Mouse (Mus musculus): Measurements from ENCODE around the gene Anxa5. TPM values are rescaled to one million over a fixed set of nuclear protein-coding genes. Genes with fewer than 3 reads are reported as not detected.

Anxa5 gene
- polyA plus RNA-seq, 1 experiment from 2014 or later, result 323 TPM

DNA sequence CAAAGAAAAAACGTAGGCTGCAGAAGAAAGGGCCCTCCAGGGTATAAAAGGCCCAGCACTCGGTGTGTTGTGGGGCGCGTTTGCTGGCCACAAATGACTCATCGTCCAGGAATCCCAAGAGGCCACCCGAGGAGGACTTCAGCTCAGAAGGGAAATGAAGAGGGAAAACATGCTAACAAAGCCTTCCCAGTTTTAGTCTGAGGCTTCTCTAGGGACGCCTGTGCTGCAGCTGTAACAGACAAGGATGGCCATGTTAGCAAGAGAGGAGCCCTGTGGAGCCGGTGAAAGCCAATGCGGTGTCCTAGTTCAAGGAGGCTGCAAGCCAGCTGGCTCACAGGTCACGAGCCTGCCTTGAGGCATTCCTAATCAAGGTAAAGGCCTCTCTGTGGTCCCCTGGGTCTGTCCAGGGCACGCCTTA, 6.1 kb upstream of the Anxa5 start:
- H3K27me3 ChIP-seq (ENCODE audit: control insufficient read depth, insufficient read depth, low read length), result no peaks in the 10 kb centered on the region
- no peak overlapping the region for H3K4me3 ChIP-seq (replicated peaks; ENCODE audit: low read length)
- no peaks in the 10 kb centered on the region for H3K9me3 ChIP-seq (replicated peaks; ENCODE audit: control insufficient read depth, low read length)
- peak overlapping the region; percentile 96 for H3K27ac ChIP-seq (ENCODE audit: low read length)
- 9% methylated on average over 11 of the region's 11 CpGs for WGBS
- H3K4me2 ChIP-seq (ENCODE audit: low read depth, low read length), result peak overlapping the region; percentile 43
- H3K4me1 ChIP-seq (ENCODE audit: control insufficient read depth, insufficient read depth, low read length), result peaks cover 14% of the 10 kb centered on the region; the same call in 1 of the 2 replicates
- H3K36me3 ChIP-seq (ENCODE audit: control insufficient read depth, insufficient read depth, low read length), result no peaks in the 10 kb centered on the region
- peak overlapping the region; percentile 13; the same call in 1 of the 2 replicates for H3K9ac ChIP-seq (ENCODE audit: low read length)
- ATAC-seq (ENCODE audit: insufficient read depth, low FRiP score), result peak; percentile 60; the same call in 1 of the 2 replicates

DNA sequence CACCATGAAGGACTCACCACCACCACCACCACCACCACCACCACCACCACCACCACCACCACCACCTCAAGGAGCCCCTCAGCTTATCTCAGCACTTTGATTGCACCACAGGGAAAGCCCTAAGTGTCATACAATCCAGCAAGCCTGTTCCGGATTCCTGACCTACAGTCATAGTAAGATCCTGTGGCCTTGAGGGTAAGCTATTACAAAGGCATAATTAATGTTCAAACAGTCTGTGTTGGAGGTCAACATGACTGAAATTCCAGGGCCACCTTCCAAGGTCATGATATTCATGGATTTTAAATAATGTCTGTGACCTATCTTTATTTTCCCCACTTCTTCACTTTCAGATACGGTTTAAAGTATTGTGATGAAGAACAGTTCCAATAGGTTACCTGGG, 4.8 kb upstream of the Anxa5 start:
- no peak overlapping the region for H3K4me2 ChIP-seq (ENCODE audit: low read depth, low read length)
- ATAC-seq (ENCODE audit: insufficient read depth, low FRiP score), result no peak
- H3K9ac ChIP-seq (ENCODE audit: low read length), result no peak overlapping the region
- no peak overlapping the region for H3K4me3 ChIP-seq (replicated peaks; ENCODE audit: low read length)
- 81% methylated on average over 2 of the region's 2 CpGs for WGBS
- peaks cover 20% of the 10 kb centered on the region; the same call in 1 of the 2 replicates for H3K4me1 ChIP-seq (ENCODE audit: control insufficient read depth, insufficient read depth, low read length)
- no peaks in the 10 kb centered on the region for H3K36me3 ChIP-seq (ENCODE audit: control insufficient read depth, insufficient read depth, low read length)
- no peaks in the 10 kb centered on the region for H3K9me3 ChIP-seq (replicated peaks; ENCODE audit: control insufficient read depth, low read length)
- H3K27ac ChIP-seq (ENCODE audit: low read length), result no peak overlapping the region
- no peaks in the 10 kb centered on the region for H3K27me3 ChIP-seq (ENCODE audit: control insufficient read depth, insufficient read depth, low read length)

DNA sequence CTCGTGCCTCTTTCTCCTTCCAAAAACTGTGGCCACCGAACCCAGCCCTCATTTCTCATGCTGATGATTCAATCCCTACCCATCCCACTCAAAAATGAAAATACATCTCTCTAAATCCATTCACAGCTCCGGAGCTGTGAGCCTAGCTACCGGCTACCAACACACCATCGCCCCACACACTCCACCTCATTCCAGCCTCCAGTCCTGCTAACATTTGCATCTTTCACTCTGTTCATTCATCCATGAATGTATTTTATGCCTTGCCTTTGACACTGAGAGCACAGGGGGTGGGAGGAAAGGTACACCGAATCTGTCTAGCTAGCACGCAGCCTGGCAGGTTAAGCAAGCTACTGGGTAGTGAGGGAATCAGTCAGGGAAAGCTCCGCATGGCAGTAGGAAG, 3.1 kb upstream of the Anxa5 start:
- ATAC-seq (ENCODE audit: insufficient read depth, low FRiP score), result no peak
- H3K9ac ChIP-seq (ENCODE audit: low read length), result no peak overlapping the region
- peaks cover 24% of the 10 kb centered on the region; the same call in 1 of the 2 replicates for H3K4me1 ChIP-seq (ENCODE audit: control insufficient read depth, insufficient read depth, low read length)
- 90% methylated on average over 8 of the region's 8 CpGs for WGBS
- H3K27me3 ChIP-seq (ENCODE audit: control insufficient read depth, insufficient read depth, low read length), result no peaks in the 10 kb centered on the region
- no peaks in the 10 kb centered on the region for H3K9me3 ChIP-seq (replicated peaks; ENCODE audit: control insufficient read depth, low read length)
- no peaks in the 10 kb centered on the region for H3K36me3 ChIP-seq (ENCODE audit: control insufficient read depth, insufficient read depth, low read length)
- H3K4me2 ChIP-seq (ENCODE audit: low read depth, low read length), result no peak overlapping the region
- H3K27ac ChIP-seq (ENCODE audit: low read length), result no peak overlapping the region
- H3K4me3 ChIP-seq (replicated peaks; ENCODE audit: low read length), result no peak overlapping the region

DNA sequence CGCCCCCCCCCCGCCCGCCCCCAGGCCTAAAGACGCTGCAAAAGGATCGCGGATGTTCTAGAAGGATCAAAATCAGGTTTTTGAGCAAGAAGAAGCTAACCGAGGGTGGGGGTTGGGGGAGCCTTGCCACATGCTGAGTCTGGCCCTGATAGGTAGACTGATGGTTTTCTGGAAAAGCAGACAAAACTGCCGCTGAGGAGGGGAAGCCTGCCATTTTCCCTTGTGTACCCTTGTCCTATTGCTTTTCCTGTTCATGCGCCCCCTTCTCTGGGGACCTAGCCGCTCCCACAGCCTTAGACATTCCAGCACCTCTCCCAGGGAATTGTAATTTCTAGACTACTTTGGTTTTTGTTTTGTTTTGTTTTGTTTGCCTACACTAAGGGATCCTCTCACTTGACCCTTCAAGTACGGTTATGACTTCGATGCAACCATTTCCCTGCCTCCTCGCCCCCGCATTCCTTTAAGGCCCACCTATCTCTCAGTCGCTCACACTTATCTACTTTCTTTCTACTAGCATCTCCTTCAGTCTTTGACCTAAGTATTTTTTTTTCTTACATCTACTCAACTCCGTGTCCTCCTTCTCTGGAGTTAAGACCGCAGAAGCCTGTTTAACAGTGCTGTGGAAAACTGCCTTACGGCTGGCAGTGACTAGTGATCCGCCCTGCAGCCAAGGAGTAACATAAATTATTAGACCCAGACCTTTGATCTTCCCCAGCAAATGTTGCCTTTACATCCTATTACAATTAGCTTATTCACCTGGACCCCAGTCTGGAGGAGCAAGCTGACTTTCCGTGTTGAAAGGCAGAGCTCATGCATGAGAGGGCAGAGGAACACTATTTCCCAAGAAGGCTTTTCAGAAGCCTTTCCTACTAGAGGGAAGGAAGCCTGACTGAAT, 814 bp upstream of the Anxa5 start:
- peak overlapping the region; percentile 91 for H3K9ac ChIP-seq (ENCODE audit: low read length)
- peak overlapping the region; percentile 90 for H3K27ac ChIP-seq (ENCODE audit: low read length)
- H3K9me3 ChIP-seq (replicated peaks; ENCODE audit: control insufficient read depth, low read length), result no peaks in the 10 kb centered on the region
- peak overlapping the region; percentile 73 for H3K4me2 ChIP-seq (ENCODE audit: low read depth, low read length)
- WGBS, result 24% methylated on average over 20 of the region's 20 CpGs
- no peaks in the 10 kb centered on the region for H3K36me3 ChIP-seq (ENCODE audit: control insufficient read depth, insufficient read depth, low read length)
- no peak for ATAC-seq (ENCODE audit: insufficient read depth, low FRiP score)
- peak overlapping the region; percentile 89 for H3K4me3 ChIP-seq (replicated peaks; ENCODE audit: low read length)
- no peaks in the 10 kb centered on the region for H3K27me3 ChIP-seq (ENCODE audit: control insufficient read depth, insufficient read depth, low read length)
- H3K4me1 ChIP-seq (ENCODE audit: control insufficient read depth, insufficient read depth, low read length), result peaks cover 19% of the 10 kb centered on the region

DNA sequence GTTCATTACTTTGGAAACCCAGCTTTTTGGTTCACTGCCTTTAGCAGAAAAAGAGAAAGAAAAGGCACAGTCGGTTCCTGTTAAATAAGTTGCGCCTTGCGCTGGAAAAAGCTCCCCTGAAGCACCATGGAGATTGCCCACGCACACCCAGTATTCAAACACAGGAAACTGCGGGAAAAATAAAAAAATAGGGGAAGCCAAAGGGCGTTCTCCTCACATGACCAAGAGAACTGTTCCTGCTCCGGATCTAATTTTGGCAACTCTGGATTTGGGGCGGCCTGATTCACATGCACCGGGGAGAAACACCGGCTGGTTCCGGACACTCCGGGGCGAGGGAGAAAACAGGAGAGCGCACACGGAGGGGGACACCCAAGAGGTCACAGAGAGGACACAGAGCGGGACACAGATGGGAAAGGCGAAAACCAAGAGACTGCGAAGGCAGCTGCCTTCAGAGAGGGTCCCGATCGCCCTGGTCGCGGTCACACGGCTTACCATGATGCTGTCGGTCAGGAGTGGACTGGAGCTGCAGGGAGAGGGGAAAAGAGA, 683 bp downstream of the Anxa5 start:
- under 1% methylated on average over 24 of the region's 24 CpGs for WGBS
- ATAC-seq (ENCODE audit: insufficient read depth, low FRiP score), result no peak; the same call in 1 of the 2 replicates
- peak overlapping the region; percentile 89 for H3K4me3 ChIP-seq (replicated peaks; ENCODE audit: low read length)
- peak overlapping the region; percentile 73 for H3K4me2 ChIP-seq (ENCODE audit: low read depth, low read length)
- peaks cover 19% of the 10 kb centered on the region for H3K4me1 ChIP-seq (ENCODE audit: control insufficient read depth, insufficient read depth, low read length)
- H3K27ac ChIP-seq (ENCODE audit: low read length), result peak overlapping the region; percentile 90
- no peaks in the 10 kb centered on the region for H3K9me3 ChIP-seq (replicated peaks; ENCODE audit: control insufficient read depth, low read length)
- H3K36me3 ChIP-seq (ENCODE audit: control insufficient read depth, insufficient read depth, low read length), result no peaks in the 10 kb centered on the region
- H3K27me3 ChIP-seq (ENCODE audit: control insufficient read depth, insufficient read depth, low read length), result no peaks in the 10 kb centered on the region
- peak overlapping the region; percentile 91 for H3K9ac ChIP-seq (ENCODE audit: low read length)

DNA sequence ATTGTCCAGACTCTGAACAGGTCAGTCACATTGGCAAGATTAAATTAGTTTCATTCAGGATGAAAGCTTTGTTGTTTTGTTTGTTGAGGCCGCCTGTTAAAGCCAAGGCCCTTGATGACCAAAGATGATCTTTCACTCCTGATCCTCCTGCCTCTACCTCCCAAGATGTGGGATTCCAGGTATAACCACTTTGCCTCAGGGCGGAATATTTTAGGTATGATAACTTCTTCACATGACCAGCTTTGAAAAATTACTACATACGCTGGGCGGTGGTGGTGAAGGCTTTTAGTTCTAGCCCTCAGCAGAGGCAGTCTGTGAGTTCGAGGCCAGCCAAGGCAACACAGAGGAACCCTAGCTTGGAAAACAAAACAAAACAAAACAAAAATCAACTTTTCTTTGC, 1.3 kb downstream of the Anxa5 start:
- 73% methylated on average over 5 of the region's 5 CpGs for WGBS
- no peak for ATAC-seq (ENCODE audit: insufficient read depth, low FRiP score)
- no peak overlapping the region; the same call in 1 of the 2 replicates for H3K27ac ChIP-seq (ENCODE audit: low read length)
- peak overlapping the region; percentile 73 for H3K4me2 ChIP-seq (ENCODE audit: low read depth, low read length)
- peak overlapping the region; percentile 89 for H3K4me3 ChIP-seq (replicated peaks; ENCODE audit: low read length)
- H3K9me3 ChIP-seq (replicated peaks; ENCODE audit: control insufficient read depth, low read length), result no peaks in the 10 kb centered on the region
- H3K27me3 ChIP-seq (ENCODE audit: control insufficient read depth, insufficient read depth, low read length), result no peaks in the 10 kb centered on the region
- peak overlapping the region; percentile 91 for H3K9ac ChIP-seq (ENCODE audit: low read length)
- H3K4me1 ChIP-seq (ENCODE audit: control insufficient read depth, insufficient read depth, low read length), result peaks cover 21% of the 10 kb centered on the region
- H3K36me3 ChIP-seq (ENCODE audit: control insufficient read depth, insufficient read depth, low read length), result no peaks in the 10 kb centered on the region

DNA sequence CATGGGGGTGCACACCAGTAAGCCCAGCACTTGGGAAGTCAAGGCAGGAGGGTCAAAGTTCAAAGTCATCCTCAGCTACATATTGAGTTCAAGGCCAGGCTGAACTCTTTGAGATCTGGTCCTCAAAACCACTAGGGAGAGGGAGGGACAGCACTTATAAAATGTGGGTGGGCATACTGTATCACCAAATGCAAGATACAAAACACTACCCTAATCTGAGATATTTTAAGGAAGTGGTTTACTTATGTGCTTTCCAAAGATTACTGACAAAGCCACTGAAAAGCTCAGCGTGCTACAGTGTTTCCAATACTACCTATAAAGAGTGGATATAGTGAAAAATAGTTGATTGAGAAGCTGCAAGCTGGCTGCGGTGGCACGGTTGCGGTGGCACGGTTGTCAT, 2.5 kb downstream of the Anxa5 start:
- H3K27ac ChIP-seq (ENCODE audit: low read length), result no peak overlapping the region
- 89% methylated on average over 5 of the region's 5 CpGs for WGBS

DNA sequence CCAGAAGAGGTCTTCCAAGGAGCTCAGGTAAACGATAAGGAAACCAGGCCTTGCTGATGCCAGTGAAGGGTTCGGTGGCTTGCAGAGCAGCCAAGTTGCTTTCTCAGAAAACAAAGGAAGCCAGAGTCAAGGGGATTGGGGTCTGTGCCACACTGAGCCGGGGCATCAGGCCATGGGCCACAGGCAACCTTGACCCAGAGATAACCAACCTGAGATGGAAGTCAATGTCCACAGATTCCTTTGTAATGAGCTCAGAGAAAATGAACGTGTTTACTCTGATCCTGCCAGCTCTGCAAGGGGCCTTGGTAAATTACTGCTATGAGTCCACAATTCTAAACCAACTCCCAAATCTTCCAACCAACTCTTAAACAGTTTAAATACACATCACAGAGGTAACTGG, 3.8 kb downstream of the Anxa5 start:
- ATAC-seq (ENCODE audit: insufficient read depth, low FRiP score), result no peak
- WGBS, result 60% methylated on average over 4 of the region's 4 CpGs
- H3K27me3 ChIP-seq (ENCODE audit: control insufficient read depth, insufficient read depth, low read length), result no peaks in the 10 kb centered on the region
- no peak overlapping the region for H3K4me3 ChIP-seq (replicated peaks; ENCODE audit: low read length)
- H3K9ac ChIP-seq (ENCODE audit: low read length), result no peak overlapping the region
- H3K27ac ChIP-seq (ENCODE audit: low read length), result no peak overlapping the region
- no peaks in the 10 kb centered on the region for H3K36me3 ChIP-seq (ENCODE audit: control insufficient read depth, insufficient read depth, low read length)
- H3K9me3 ChIP-seq (replicated peaks; ENCODE audit: control insufficient read depth, low read length), result no peaks in the 10 kb centered on the region
- no peak overlapping the region for H3K4me2 ChIP-seq (ENCODE audit: low read depth, low read length)
- H3K4me1 ChIP-seq (ENCODE audit: control insufficient read depth, insufficient read depth, low read length), result peaks cover 18% of the 10 kb centered on the region

More for the DNA sequence above, 2.5 kb downstream of the Anxa5 start:
- no peaks in the 10 kb centered on the region for H3K27me3 ChIP-seq (ENCODE audit: control insufficient read depth, insufficient read depth, low read length)
- ATAC-seq (ENCODE audit: insufficient read depth, low FRiP score), result no peak
- peaks cover 21% of the 10 kb centered on the region for H3K4me1 ChIP-seq (ENCODE audit: control insufficient read depth, insufficient read depth, low read length)
- no peaks in the 10 kb centered on the region for H3K36me3 ChIP-seq (ENCODE audit: control insufficient read depth, insufficient read depth, low read length)
- no peak overlapping the region for H3K4me3 ChIP-seq (replicated peaks; ENCODE audit: low read length)
- H3K9me3 ChIP-seq (replicated peaks; ENCODE audit: control insufficient read depth, low read length), result no peaks in the 10 kb centered on the region
- no peak overlapping the region for H3K9ac ChIP-seq (ENCODE audit: low read length)
- H3K4me2 ChIP-seq (ENCODE audit: low read depth, low read length), result no peak overlapping the region

DNA sequence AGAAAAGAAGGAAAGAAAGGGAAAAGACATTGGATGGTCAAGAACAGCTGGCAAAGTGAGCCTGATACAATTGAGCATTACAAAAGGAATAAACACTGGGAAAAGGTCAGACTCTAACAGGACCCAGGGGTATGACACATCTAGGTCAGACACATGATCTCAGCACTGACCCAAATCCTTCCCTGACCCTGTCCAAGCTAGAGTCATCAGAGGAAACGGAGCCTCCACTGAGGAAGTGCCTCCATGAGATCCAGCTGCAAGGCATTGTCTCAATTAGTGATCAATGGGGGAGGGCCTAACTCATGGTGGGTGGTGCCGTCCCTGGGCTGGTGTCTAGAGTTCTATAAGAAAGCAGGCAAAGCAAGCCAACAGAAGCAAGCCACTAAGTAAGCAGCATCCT, 6.8 kb downstream of the Anxa5 start:
- WGBS, result 54% methylated on average over 2 of the region's 2 CpGs
- 0 out of 2 replicates have a peak, but pooled peaks cover under 1% of the 10 kb centered on the region for H3K36me3 ChIP-seq (ENCODE audit: control insufficient read depth, insufficient read depth, low read length)

More for the DNA sequence above, 6.8 kb downstream of the Anxa5 start:
- no peaks in the 10 kb centered on the region for H3K9me3 ChIP-seq (replicated peaks; ENCODE audit: control insufficient read depth, low read length)
- no peak overlapping the region for H3K4me3 ChIP-seq (replicated peaks; ENCODE audit: low read length)
- H3K27me3 ChIP-seq (ENCODE audit: control insufficient read depth, insufficient read depth, low read length), result no peaks in the 10 kb centered on the region
- no peak for ATAC-seq (ENCODE audit: insufficient read depth, low FRiP score)
- no peak overlapping the region for H3K9ac ChIP-seq (ENCODE audit: low read length)
- H3K4me1 ChIP-seq (ENCODE audit: control insufficient read depth, insufficient read depth, low read length), result peaks cover 8% of the 10 kb centered on the region; the same call in 1 of the 2 replicates
- H3K27ac ChIP-seq (ENCODE audit: low read length), result no peak overlapping the region
- H3K4me2 ChIP-seq (ENCODE audit: low read depth, low read length), result no peak overlapping the region

Measured in stomach, embryonic 16.5 days (tissue).